Mouse (Mus musculus) urinary bladder, postnatal 10 days (tissue): ENCODE measurements at regions not wholly inside any gene's neighbourhood (a gene's known extent, or its start where the extent isn't known, plus 50 kb on each side); places are given as distances from the start of the nearest gene placed in this dataset.

ENCODE experiments used
- DNase-seq: peaks from one replicate; pipeline ENCODE4 v3.0.0; 2022; ENCODE audit warnings: low spot score

- no peak for DNase-seq
Measured at GRCm38 (mm10) chr13:90493696-90494095, 404.3 kb upstream of the Xrcc4 start.

GRCm38 (mm10) chr13:90490991-90491951 lies 401.9 kb upstream of the Xrcc4 start:
- DNase-seq: no peak

- no peak for DNase-seq
Measured at GRCm38 (mm10) chr13:90480484-90480883, 391.1 kb upstream of the Xrcc4 start.

- DNase-seq: no peak
Measured at GRCm38 (mm10) chr13:90476880-90477279, 387.5 kb upstream of the Xrcc4 start.

- no peak for DNase-seq
Measured at GRCm38 (mm10) chr13:90474507-90474906, 385.1 kb upstream of the Xrcc4 start.

GRCm38 (mm10) chr13:90474053-90474452 lies 384.6 kb upstream of the Xrcc4 start:
- DNase-seq: no peak

- no peak for DNase-seq
Measured at GRCm38 (mm10) chr13:90473041-90473825, 383.8 kb upstream of the Xrcc4 start.

- DNase-seq: no peak
Measured at GRCm38 (mm10) chr13:90466096-90466495, 376.7 kb upstream of the Xrcc4 start.

GRCm38 (mm10) chr13:90464051-90464450 lies 374.6 kb upstream of the Xrcc4 start:
- no peak for DNase-seq

- no peak for DNase-seq
Measured at GRCm38 (mm10) chr13:90463381-90463780, 374.0 kb upstream of the Xrcc4 start.

GRCm38 (mm10) chr13:90454631-90455030 lies 365.2 kb upstream of the Xrcc4 start:
- DNase-seq: no peak

- DNase-seq: no peak
Measured at GRCm38 (mm10) chr13:90426901-90427300, 337.5 kb upstream of the Xrcc4 start.

- DNase-seq: no peak
Measured at GRCm38 (mm10) chr13:90425379-90425778, 336.0 kb upstream of the Xrcc4 start.

- DNase-seq: no peak
Measured at GRCm38 (mm10) chr13:90424541-90424940, 335.1 kb upstream of the Xrcc4 start.

- no peak for DNase-seq
Measured at GRCm38 (mm10) chr13:90420966-90421365, 331.6 kb upstream of the Xrcc4 start.

GRCm38 (mm10) chr13:90404392-90404791 lies 315.0 kb upstream of the Xrcc4 start:
- no peak for DNase-seq

GRCm38 (mm10) chr13:90402061-90402460 lies 312.7 kb upstream of the Xrcc4 start:
- no peak for DNase-seq

GRCm38 (mm10) chr13:90401496-90401895 lies 312.1 kb upstream of the Xrcc4 start:
- DNase-seq: no peak

GRCm38 (mm10) chr13:90395274-90396023 lies 306.0 kb upstream of the Xrcc4 start:
- DNase-seq: no peak

GRCm38 (mm10) chr13:90394815-90395241 lies 305.4 kb upstream of the Xrcc4 start:
- no peak for DNase-seq

- DNase-seq: no peak
Measured at GRCm38 (mm10) chr13:90392415-90392814, 303.0 kb upstream of the Xrcc4 start.

- no peak for DNase-seq
Measured at GRCm38 (mm10) chr13:90376619-90377018, 287.2 kb upstream of the Xrcc4 start.
